Mouse (Mus musculus) layer of hippocampus, adult 8-10 months (tissue): ENCODE measurements around the gene Kcnk7. TPM values are rescaled to one million over a fixed set of nuclear protein-coding genes. Genes with fewer than 3 reads are reported as not detected.

Experiments used
- DNase-seq, 2 experiments: peaks; one replicate each; pipeline ENCODE4 v3.0.0; 2022; ENCODE audit warnings: low spot score in 2 of 2
- microRNA-seq, 2 experiments: library from miRNA; unstranded; fragments of <30 nt; microRNA quantifications; one replicate each; pipeline ENCODE4 v1.2.0; 2022
- total RNA-seq, 4 experiments: library from RNA; stranded (reverse); gene quantifications; 2 replicates each; pipeline ENCODE4 v1.2.4; 2022

Gene Kcnk7
- total RNA-seq, 4 experiments from 2014 or later, result 0.43 TPM; not detected in 3

DNA sequence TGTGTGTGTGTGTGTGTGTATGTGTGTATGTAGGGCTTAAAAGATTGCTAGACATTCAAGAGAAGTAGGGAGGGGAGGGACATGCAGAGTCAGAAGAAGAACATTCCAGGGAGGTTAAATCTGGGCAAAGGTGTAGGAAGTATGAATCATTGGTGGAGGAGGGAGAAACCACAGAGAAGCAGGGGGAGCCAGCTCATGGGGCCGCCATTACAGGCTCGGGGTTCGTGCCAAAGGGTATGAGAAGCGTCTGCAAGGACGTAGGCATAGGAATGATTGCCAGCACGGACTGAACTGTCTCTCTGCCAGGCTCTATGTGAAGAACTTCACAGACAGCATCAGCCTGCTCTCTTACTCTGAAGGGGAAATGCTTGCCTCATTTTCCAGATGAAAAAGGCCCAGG lies 45.3 kb downstream of the Kcnk7 start:
- DNase-seq, result no peak

DNA sequence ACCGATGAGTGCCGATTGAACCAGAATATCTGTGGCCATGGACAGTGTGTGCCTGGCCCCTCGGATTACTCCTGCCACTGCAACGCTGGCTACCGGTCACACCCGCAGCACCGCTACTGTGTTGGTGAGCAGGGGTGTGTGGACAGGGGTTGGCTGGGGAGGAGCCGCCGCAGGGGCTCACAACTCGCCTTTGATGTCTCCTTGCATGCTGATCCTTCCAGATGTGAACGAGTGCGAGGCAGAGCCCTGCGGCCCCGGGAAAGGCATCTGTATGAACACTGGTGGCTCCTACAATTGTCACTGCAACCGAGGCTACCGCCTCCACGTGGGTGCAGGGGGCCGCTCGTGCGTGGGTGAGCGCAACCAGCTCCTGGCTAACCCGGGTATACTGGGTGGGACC lies 46.8 kb downstream of the Kcnk7 start:
- no peak for DNase-seq

DNA sequence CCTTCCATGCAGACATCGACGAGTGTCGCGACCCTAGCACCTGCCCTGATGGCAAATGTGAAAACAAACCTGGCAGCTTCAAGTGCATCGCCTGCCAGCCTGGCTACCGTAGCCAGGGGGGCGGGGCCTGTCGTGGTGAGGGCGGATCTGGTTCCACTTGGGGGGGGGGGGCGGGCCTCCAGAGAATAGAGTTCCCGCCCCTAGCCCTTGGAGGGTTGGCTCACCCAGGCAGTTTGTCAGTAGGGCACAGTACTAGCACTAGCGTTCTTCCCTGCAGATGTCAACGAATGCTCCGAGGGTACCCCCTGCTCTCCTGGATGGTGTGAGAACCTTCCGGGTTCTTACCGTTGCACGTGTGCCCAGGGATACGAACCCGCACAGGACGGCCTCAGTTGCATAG lies 47.6 kb downstream of the Kcnk7 start:
- no peak for DNase-seq

DNA sequence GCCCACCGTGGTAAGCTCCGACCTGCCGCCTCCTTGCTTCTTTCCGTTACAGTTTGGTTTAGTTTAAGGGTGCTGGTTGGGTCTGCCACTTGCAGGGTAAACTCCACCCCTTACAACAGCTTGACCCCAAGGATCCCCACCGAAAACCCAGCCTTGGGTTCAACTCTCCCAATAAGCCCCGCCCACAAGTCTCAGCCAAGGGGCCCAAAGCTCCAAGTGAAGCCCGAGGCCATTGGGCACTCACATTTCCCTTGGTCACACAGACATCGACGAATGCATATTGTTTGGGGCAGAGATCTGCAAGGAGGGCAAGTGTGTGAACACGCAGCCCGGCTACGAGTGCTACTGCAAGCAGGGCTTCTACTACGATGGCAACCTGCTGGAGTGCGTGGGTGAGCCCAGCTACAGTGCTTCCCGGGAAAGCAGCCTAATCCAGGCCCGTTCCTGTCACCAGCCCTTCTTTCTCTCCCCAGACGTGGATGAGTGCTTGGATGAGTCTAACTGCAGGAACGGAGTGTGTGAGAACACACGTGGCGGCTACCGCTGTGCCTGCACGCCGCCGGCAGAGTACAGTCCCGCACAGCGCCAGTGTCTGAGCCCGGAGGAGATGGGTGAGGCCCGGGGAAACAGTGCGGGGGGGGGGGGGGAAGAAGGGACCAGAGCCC lies 52.3 kb downstream of the Kcnk7 start:
- peak; percentile 79 to 80 for DNase-seq

Small RNA genes within 50 kb of the gene (microRNA-seq; reads per million reads assigned to microRNA genes)
- gene Mir6987, result 0 to 0.32 reads per million in 2 experiments

Other genes with a start within 250 kb of the Kcnk7 start
- 10 to 100 TPM; 31.7 to 33.1 (median 32.4) TPM for gene Ccdc85b, start 246.5 kb upstream of the Kcnk7 start, total RNA-seq
- gene Fibp, start 243.8 kb upstream of the Kcnk7 start, total RNA-seq, result 100 to 1,000 TPM in 1 of 4 experiments, 10 to 100 TPM in 3; 93.5 to 109 (median 96.4) TPM
- under 1 TPM in 3 of 4 experiments, not detected in 1; 0.29 to 0.81 (median 0.77) TPM for gene Ctsw, start 235.9 kb upstream of the Kcnk7 start, total RNA-seq
- 10 to 100 TPM; 14.4 to 23.9 (median 22.1) TPM for gene Efemp2, start 230.4 kb upstream of the Kcnk7 start, total RNA-seq
- 10 to 100 TPM; 29.0 to 38.5 (median 33.8) TPM for gene Mus81, start 216.0 kb upstream of the Kcnk7 start, total RNA-seq
- 1,000 to 10,000 TPM; 1,240 to 1,334 (median 1,291) TPM for gene Cfl1, start 213.9 kb upstream of the Kcnk7 start, total RNA-seq
- 10 to 100 TPM in 2 of 4 experiments, 1 to 10 TPM in 2; 7.4 to 12.1 (median 9.6) TPM for gene 1700020D05Rik, start 200.6 kb upstream of the Kcnk7 start, total RNA-seq
- gene Snx32, start 193.8 kb upstream of the Kcnk7 start, total RNA-seq, result 10 to 100 TPM; 86.8 to 95.2 (median 88.6) TPM
- not detected for gene Ovol1, start 143.7 kb upstream of the Kcnk7 start, total RNA-seq
- 1 to 10 TPM; 5.8 to 8.7 (median 6.6) TPM for gene Ap5b1, start 136.3 kb upstream of the Kcnk7 start, total RNA-seq
- 10 to 100 TPM; 58.8 to 96.9 (median 78.2) TPM for gene Rnaseh2c, start 102.5 kb upstream of the Kcnk7 start, total RNA-seq
- gene Kat5, start 94.1 kb upstream of the Kcnk7 start, total RNA-seq, result 100 to 1,000 TPM in 1 of 4 experiments, 10 to 100 TPM in 3; 81.5 to 105 (median 86.9) TPM
- 10 to 100 TPM; 18.8 to 32.7 (median 23.7) TPM for gene Rela, start 66.9 kb upstream of the Kcnk7 start, total RNA-seq
- 10 to 100 TPM; 16.2 to 20.4 (median 19.4) TPM for gene Sipa1, start 40.7 kb upstream of the Kcnk7 start, total RNA-seq
- gene Map3k11, start 15.6 kb upstream of the Kcnk7 start, total RNA-seq, result 10 to 100 TPM; 16.9 to 21.3 (median 18.7) TPM
- gene Pcnx3, start 15.5 kb upstream of the Kcnk7 start, total RNA-seq, result 10 to 100 TPM; 74.5 to 80.9 (median 77.0) TPM
- 10 to 100 TPM; 12.4 to 17.8 (median 16.4) TPM for gene Ehbp1l1, start 21.9 kb downstream of the Kcnk7 start, total RNA-seq
- gene Fam89b, start 25.3 kb downstream of the Kcnk7 start, total RNA-seq, result 10 to 100 TPM; 22.5 to 31.3 (median 27.4) TPM
- 10 to 100 TPM; 30.4 to 40.5 (median 33.1) TPM for gene Ltbp3, start 36.5 kb downstream of the Kcnk7 start, total RNA-seq
- gene Scyl1, start 67.1 kb downstream of the Kcnk7 start, total RNA-seq, result 10 to 100 TPM; 77.7 to 94.4 (median 88.1) TPM
- 10 to 100 TPM; 10.4 to 20.8 (median 16.3) TPM for gene Frmd8, start 170.9 kb downstream of the Kcnk7 start, total RNA-seq
- gene Slc25a45, start 173.4 kb downstream of the Kcnk7 start, total RNA-seq, result 1 to 10 TPM; 3.1 to 7.1 (median 4.5) TPM
- gene Tigd3, start 189.8 kb downstream of the Kcnk7 start, total RNA-seq, result 1 to 10 TPM; 2.2 to 3.5 (median 2.9) TPM
- gene Dpf2, start 208.6 kb downstream of the Kcnk7 start, total RNA-seq, result 100 to 1,000 TPM in 1 of 4 experiments, 10 to 100 TPM in 3; 89.6 to 135 (median 97.5) TPM
- gene Cdc42ep2, start 220.4 kb downstream of the Kcnk7 start, total RNA-seq, result 1 to 10 TPM; 4.4 to 6.0 (median 5.4) TPM